ENCODE assay signal across 8 mouse cellular contexts in the genomic region with DNA sequence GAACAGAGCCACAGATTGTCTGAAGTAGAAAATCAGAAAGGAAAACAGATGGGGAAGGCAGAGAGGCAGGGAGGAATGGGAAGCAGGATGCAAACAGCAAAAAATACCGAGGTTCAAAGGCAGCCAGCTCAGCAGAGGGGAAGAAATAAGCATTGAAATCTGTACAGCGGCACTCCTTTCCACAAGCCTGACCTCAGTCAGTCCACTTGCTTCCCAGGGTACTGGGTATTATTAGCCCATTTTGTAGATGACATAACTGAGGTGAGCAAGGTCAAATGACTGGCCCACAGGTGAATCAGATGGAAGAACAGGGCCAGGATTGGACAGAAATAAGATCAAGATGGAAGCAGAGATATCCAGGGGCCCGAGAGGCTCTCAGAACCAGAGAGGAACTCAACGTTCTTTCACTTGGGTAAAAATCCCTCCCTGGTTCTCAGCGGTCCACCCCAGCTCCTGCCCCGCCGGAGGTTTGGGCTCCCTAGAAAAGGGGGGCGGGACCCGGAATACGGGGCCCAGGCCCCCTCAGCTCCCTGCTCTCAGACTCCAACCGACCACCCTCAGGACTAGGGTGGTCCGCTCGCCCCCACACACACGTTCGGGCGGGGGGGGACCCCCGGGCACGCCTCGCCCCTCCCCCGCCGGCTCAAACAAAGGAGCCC. TPM values are rescaled to one million over a fixed set of nuclear protein-coding genes. Genes with fewer than 3 reads are reported as not detected.
DNase-seq lines count a peak whose midpoint lies in the region; ATAC-seq and TF ChIP-seq lines count a peak whose summit lies in the region.

No protein-coding gene starts in this region.

- no peaks in the 10 kb centered on the region for H3K27me3 ChIP-seq in heart, embryonic 15.5 days
- no peaks in the 10 kb centered on the region for H3K27me3 ChIP-seq in forebrain, embryonic 16.5 days (replicated peaks; ENCODE audit: control insufficient read depth, insufficient read depth, low read length)
- H3K27me3 ChIP-seq in midbrain, embryonic 10.5 days (ENCODE audit: low read depth, poor library complexity, severe bottlenecking), result peaks cover 45% of the 10 kb centered on the region

- in situ Hi-C loops in ES-E14 (cut with MboI; ENCODE audit: low sequenced_read_pairs in 2 of 2, unreplicated experiment in 2 of 2), result no loop called here

- H3K4me1 ChIP-seq in heart, embryonic 15.5 days (replicated peaks), result peaks cover 33% of the 10 kb centered on the region
- H3K4me1 ChIP-seq in ES-E14 (ENCODE audit: control insufficient read depth in 2 of 2, insufficient read depth in 2 of 2, low read length in 2 of 2, poor library complexity in 1 of 2), result peaks cover 3 to 20% of the 10 kb centered on the region in 2 experiments; a peak in 3 of 4 replicates
- H3K4me1 ChIP-seq in forebrain, embryonic 16.5 days (replicated peaks; ENCODE audit: control insufficient read depth, insufficient read depth, low read length), result peaks cover 60% of the 10 kb centered on the region
- H3K4me1 ChIP-seq in midbrain, embryonic 10.5 days, result peaks cover 81% of the 10 kb centered on the region

- no peaks in the 10 kb centered on the region for H3K36me3 ChIP-seq in heart, embryonic 15.5 days
- peaks cover 21% of the 10 kb centered on the region for H3K36me3 ChIP-seq in ES-E14 (ENCODE audit: control insufficient read depth, insufficient read depth, low read length, poor library complexity, severe bottlenecking)
- H3K36me3 ChIP-seq in forebrain, embryonic 16.5 days (ENCODE audit: control insufficient read depth, insufficient read depth), result no peaks in the 10 kb centered on the region
- peaks cover 31% of the 10 kb centered on the region for H3K36me3 ChIP-seq in midbrain, embryonic 10.5 days

- WGBS in heart, embryonic 15.5 days, result 1% methylated on average over 21 of the region's 21 CpGs
- WGBS in forebrain, embryonic 16.5 days, result under 1% methylated on average over 21 of the region's 21 CpGs
- under 1% methylated on average over 20 of the region's 21 CpGs for WGBS in midbrain, embryonic 10.5 days

- H3K9ac ChIP-seq in heart, embryonic 15.5 days, result peak overlapping the region; percentile 76
- H3K9ac ChIP-seq in ES-E14 (ENCODE audit: insufficient read depth, low read depth, low read length, poor library complexity, severe bottlenecking), result peak overlapping the region; percentile 84
- H3K9ac ChIP-seq in forebrain, embryonic 16.5 days (replicated peaks; ENCODE audit: low read depth, low read length), result peak overlapping the region; percentile 86

- peak overlapping the region; percentile 73 for H3K27ac ChIP-seq in heart, embryonic 15.5 days
- H3K27ac ChIP-seq in ES-E14 (ENCODE audit: insufficient read depth, low read depth, low read length, poor library complexity, severe bottlenecking), result peak overlapping the region; percentile 46; the same call in 1 of the 2 replicates
- peak overlapping the region; percentile 83 for H3K27ac ChIP-seq in forebrain, embryonic 16.5 days (ENCODE audit: low read length)
- H3K27ac ChIP-seq in midbrain, embryonic 10.5 days (replicated peaks), result peak overlapping the region; percentile 96

- peak overlapping the region; percentile 85 for H3K4me2 ChIP-seq in heart, embryonic 15.5 days
- peak overlapping the region; percentile 75 for H3K4me2 ChIP-seq in forebrain, embryonic 16.5 days (ENCODE audit: low read length)

- no peaks in the 10 kb centered on the region for H3K9me3 ChIP-seq in heart, embryonic 15.5 days (replicated peaks)
- H3K9me3 ChIP-seq in ES-E14 (ENCODE audit: control insufficient read depth, insufficient read depth, low read depth, low read length), result no peaks in the 10 kb centered on the region
- no peaks in the 10 kb centered on the region for H3K9me3 ChIP-seq in forebrain, embryonic 16.5 days (ENCODE audit: control insufficient read depth, low read length)
- no peaks in the 10 kb centered on the region for H3K9me3 ChIP-seq in midbrain, embryonic 10.5 days (replicated peaks)

- no peak for DNase-seq in heart, postnatal 25 days (ENCODE audit: low spot score)
- DNase-seq in ES-E14 (ENCODE audit: low read depth, low spot score), result no peak
- DNase-seq in midbrain, embryonic 10.5 days (ENCODE audit: low spot score), result no peak
- DNase-seq in urinary bladder, postnatal 36 days (ENCODE audit: low spot score in 2 of 2), result no peak
- DNase-seq in spleen, postnatal 14 days (ENCODE audit: low spot score in 2 of 2), result no peak

- ATAC-seq in heart, embryonic 15.5 days (replicated peaks; ENCODE audit: insufficient number of reproducible peaks, insufficient read depth, low FRiP score, low read depth), result no peak; the same call in 1 of the 2 replicates
- no peak; the same call in 1 of the 2 replicates for ATAC-seq in forebrain, embryonic 16.5 days
- ATAC-seq in megakaryocyte-erythroid progenitor cell, adult 5-6 weeks (replicated peaks; ENCODE audit: low FRiP score, low TSS enrichment, poor library complexity, severe bottlenecking), result no peak

- peak overlapping the region; percentile 65 for H3K4me3 ChIP-seq in heart, embryonic 15.5 days
- peak overlapping the region; percentile 93 to 96 for H3K4me3 ChIP-seq in ES-E14 (ENCODE audit: insufficient read depth in 1 of 2, low read depth in 1 of 2, low read length in 2 of 2, poor library complexity in 1 of 2, severe bottlenecking in 1 of 2)
- peak overlapping the region; percentile 84 for H3K4me3 ChIP-seq in forebrain, embryonic 16.5 days (replicated peaks; ENCODE audit: low read length)
- peak overlapping the region; percentile 91 for H3K4me3 ChIP-seq in midbrain, embryonic 10.5 days

- intact Hi-C loops in heart, postnatal 25 days (cut with DNase I), result loop anchor here (10.0 kb wide), 1 partner anchor 348 kb away; no protein-coding TSS in a partner anchor

TF ChIP-seq in ES-E14, 5 proteins besides CTCF, POLR2A, EP300 and RAD21:
- no peak for TF ChIP-seq CHD2 (IDR thresholded peaks at IDR 0.05; ENCODE audit: low read depth, low read length)
- no peak for TF ChIP-seq ZNF384 (IDR thresholded peaks at IDR 0.05; ENCODE audit: low read depth, low read length)
- TF ChIP-seq HCFC1 (IDR thresholded peaks at IDR 0.05; ENCODE audit: borderline replicate concordance, insufficient read depth, low read length), result no peak
- TF ChIP-seq ZC3H11A (IDR thresholded peaks at IDR 0.05; ENCODE audit: borderline replicate concordance, low read depth, low read length), result no peak
- TF ChIP-seq MAFK (IDR thresholded peaks at IDR 0.05; ENCODE audit: insufficient read depth, low read depth, low read length), result no peak

RNA-seq across cellular contexts. Expression of gene Efna4, which starts 0.6 kb away (rescaled TPM):
- polyA plus RNA-seq in heart, embryonic 15.5 days (2015; fragmentation: Nextera tagmentation; extraction: Ambion mirVana), result 6.0 and 8.1 TPM in 2 replicates
- under 1 TPM; 0.31 to 0.47 TPM for total RNA-seq in heart, postnatal 25 days (2021)
- 24.0 and 41.9 TPM in 2 replicates for total RNA-seq in ES-E14 (2012; rRNA removed)
- 14.1 and 16.7 TPM in 2 replicates for polyA plus RNA-seq in forebrain, embryonic 16.5 days (2015; fragmentation: Nextera tagmentation; extraction: Ambion mirVana)
- 20.5 and 21.9 TPM in 2 replicates for polyA plus RNA-seq in midbrain, embryonic 10.5 days (2016; fragmentation: Nextera tagmentation; extraction: Ambion mirVana)
- 0.30 TPM in 1 of 2 replicates, not detected in the other for total RNA-seq in megakaryocyte-erythroid progenitor cell, adult 5-6 weeks (2014; fragmentation: Nextera tagmentation)
- 0.30 TPM in 1 of 2 replicates, not detected in the other for total RNA-seq in megakaryocyte-erythroid progenitor cell, adult 5-6 weeks (2017)

RNA-seq across cellular contexts. Expression of gene Adam15, which starts 12.6 kb away (rescaled TPM):
- 59.8 and 71.2 TPM in 2 replicates for polyA plus RNA-seq in heart, embryonic 15.5 days (2015; fragmentation: Nextera tagmentation; extraction: Ambion mirVana)
- total RNA-seq in heart, postnatal 25 days (2021), result 10 to 100 TPM; 52.7 to 68.7 TPM
- 56.3 and 59.1 TPM in 2 replicates for total RNA-seq in ES-E14 (2012; rRNA removed)
- 40.4 and 55.2 TPM in 2 replicates for polyA plus RNA-seq in forebrain, embryonic 16.5 days (2015; fragmentation: Nextera tagmentation; extraction: Ambion mirVana)
- 30.5 and 34.9 TPM in 2 replicates for polyA plus RNA-seq in midbrain, embryonic 10.5 days (2016; fragmentation: Nextera tagmentation; extraction: Ambion mirVana)
- total RNA-seq in megakaryocyte-erythroid progenitor cell, adult 5-6 weeks (2014; fragmentation: Nextera tagmentation), result 7.4 and 11.4 TPM in 2 replicates
- total RNA-seq in megakaryocyte-erythroid progenitor cell, adult 5-6 weeks (2017), result 2.3 and 6.4 TPM in 2 replicates

RNA-seq across cellular contexts. Expression of gene Efna3, which starts 14.4 kb away (rescaled TPM):
- polyA plus RNA-seq in heart, embryonic 15.5 days (2015; fragmentation: Nextera tagmentation; extraction: Ambion mirVana), result 0.73 and 2.7 TPM in 2 replicates
- under 1 TPM in 1 of 2 experiments, not detected in 1; 0.31 TPM for total RNA-seq in heart, postnatal 25 days (2021)
- 7.5 and 12.5 TPM in 2 replicates for total RNA-seq in ES-E14 (2012; rRNA removed)
- 55.3 and 55.8 TPM in 2 replicates for polyA plus RNA-seq in forebrain, embryonic 16.5 days (2015; fragmentation: Nextera tagmentation; extraction: Ambion mirVana)
- polyA plus RNA-seq in midbrain, embryonic 10.5 days (2016; fragmentation: Nextera tagmentation; extraction: Ambion mirVana), result 3.9 and 7.0 TPM in 2 replicates
- not detected in 2 replicates for total RNA-seq in megakaryocyte-erythroid progenitor cell, adult 5-6 weeks (2014; fragmentation: Nextera tagmentation)
- total RNA-seq in megakaryocyte-erythroid progenitor cell, adult 5-6 weeks (2017), result not detected in 2 replicates

RNA-seq across cellular contexts. Expression of gene Dcst2, which starts 24.6 kb away (rescaled TPM):
- polyA plus RNA-seq in heart, embryonic 15.5 days (2015; fragmentation: Nextera tagmentation; extraction: Ambion mirVana), result not detected in 2 replicates
- not detected for total RNA-seq in heart, postnatal 25 days (2021)
- total RNA-seq in ES-E14 (2012; rRNA removed), result not detected in 2 replicates
- 0.27 TPM in 1 of 2 replicates, not detected in the other for polyA plus RNA-seq in forebrain, embryonic 16.5 days (2015; fragmentation: Nextera tagmentation; extraction: Ambion mirVana)
- 0.11 and 0.12 TPM in 2 replicates for polyA plus RNA-seq in midbrain, embryonic 10.5 days (2016; fragmentation: Nextera tagmentation; extraction: Ambion mirVana)
- not detected in 2 replicates for total RNA-seq in megakaryocyte-erythroid progenitor cell, adult 5-6 weeks (2014; fragmentation: Nextera tagmentation)
- total RNA-seq in megakaryocyte-erythroid progenitor cell, adult 5-6 weeks (2017), result not detected in 2 replicates

RNA-seq across cellular contexts. Expression of gene Dcst1, which starts 27.9 kb away (rescaled TPM):
- 0.06 and 0.18 TPM in 2 replicates for polyA plus RNA-seq in heart, embryonic 15.5 days (2015; fragmentation: Nextera tagmentation; extraction: Ambion mirVana)
- total RNA-seq in heart, postnatal 25 days (2021), result not detected
- total RNA-seq in ES-E14 (2012; rRNA removed), result 0.09 and 0.16 TPM in 2 replicates
- polyA plus RNA-seq in forebrain, embryonic 16.5 days (2015; fragmentation: Nextera tagmentation; extraction: Ambion mirVana), result 1.2 and 1.3 TPM in 2 replicates
- 0.11 and 0.20 TPM in 2 replicates for polyA plus RNA-seq in midbrain, embryonic 10.5 days (2016; fragmentation: Nextera tagmentation; extraction: Ambion mirVana)
- total RNA-seq in megakaryocyte-erythroid progenitor cell, adult 5-6 weeks (2014; fragmentation: Nextera tagmentation), result not detected in 2 replicates
- total RNA-seq in megakaryocyte-erythroid progenitor cell, adult 5-6 weeks (2017), result not detected in 2 replicates

Comparison
In these comparisons a context has a peak if more than half of its experiments do, and no peak if none do; other contexts are left out.
1. H3K27ac ChIP-seq: peak in every context shown above with its lines; median percentile 96 in midbrain, embryonic 10.5 days; 83 in forebrain, embryonic 16.5 days; 73 in heart, embryonic 15.5 days; 46 in ES-E14.
2. RNA of gene Efna4, which starts 0.6 kb away (total RNA-seq): 24.0 to 41.9 TPM in ES-E14; 0.31 to 0.47 TPM in heart, postnatal 25 days and 0.30 TPM in megakaryocyte-erythroid progenitor cell, adult 5-6 weeks; every median in the first group is over 10 times any median in the second.
3. Peak in every context shown above with its lines, with median percentiles within 50 percentile points of each other: H3K4me3 ChIP-seq and H3K9ac ChIP-seq.